Mouse (Mus musculus): ENCODE measurements at regions not wholly inside any gene's neighbourhood (a gene's known extent, or its start where the extent isn't known, plus 50 kb on each side); places are given as distances from the start of the nearest gene placed in this dataset.
A peak's percentile ranks its signal among the peaks of the same experiment; 100 is the strongest.

DNA sequence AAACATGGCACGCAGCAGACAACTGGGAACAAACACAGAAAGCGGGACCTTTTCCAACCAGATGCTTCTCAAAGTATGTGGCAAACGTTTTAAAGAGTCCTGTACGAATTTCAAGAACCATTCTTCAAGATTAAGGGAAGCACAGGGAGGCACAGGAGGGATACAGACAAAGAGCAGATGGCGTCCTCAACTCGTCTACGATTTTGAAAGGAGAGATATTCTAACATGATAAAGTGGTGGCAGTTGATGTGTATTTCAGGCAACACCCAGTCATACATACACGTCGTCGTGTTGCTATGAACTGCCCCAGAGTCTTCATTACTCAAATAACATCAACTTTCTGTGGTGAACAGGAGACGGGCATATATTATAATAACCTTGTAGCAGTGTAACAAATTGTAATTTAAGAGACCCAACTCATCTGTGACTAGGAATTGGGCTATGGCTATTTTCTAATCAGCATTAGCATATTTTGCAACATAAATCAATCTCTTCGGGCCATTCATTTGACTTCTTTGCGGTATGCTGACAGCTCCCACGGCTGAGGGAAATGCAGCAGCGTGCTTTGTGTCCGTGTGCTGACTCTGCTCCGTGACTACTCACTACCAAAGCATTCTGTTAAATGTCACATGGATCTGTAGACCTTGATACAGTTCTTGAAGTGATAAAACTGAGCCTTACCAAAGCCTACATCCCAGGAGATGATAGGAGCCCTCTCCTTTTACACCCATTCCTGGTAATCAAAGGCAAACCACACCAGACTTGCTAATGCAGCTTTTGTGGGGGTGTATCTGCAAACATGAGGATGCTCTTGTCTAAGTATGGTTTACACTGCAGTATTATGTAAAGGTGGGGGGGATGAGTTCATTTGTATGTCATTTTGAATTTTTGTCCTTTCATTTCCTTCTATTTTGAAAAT, 144.0 kb upstream of the Adamts3 start:
- Histone ChIP-seq H3K9me3 (no peaks in the 10 kb centered on the region), H3K4me1 (no peaks in the 10 kb centered on the region), H3K27ac (no peak overlapping the region), H3K4me3 (no peak overlapping the region), H3K36me3 (no peaks in the 10 kb centered on the region), H3K27me3 (no peaks in the 10 kb centered on the region), H3K4me2 (replicated peaks) (no peak overlapping the region), H3K9ac (no peak overlapping the region)
- no peak for ATAC-seq (ENCODE audit: insufficient number of reproducible peaks, insufficient read depth, low FRiP score, low TSS enrichment)
- WGBS: 71% methylated on average over 17 of the region's 17 CpGs

DNA sequence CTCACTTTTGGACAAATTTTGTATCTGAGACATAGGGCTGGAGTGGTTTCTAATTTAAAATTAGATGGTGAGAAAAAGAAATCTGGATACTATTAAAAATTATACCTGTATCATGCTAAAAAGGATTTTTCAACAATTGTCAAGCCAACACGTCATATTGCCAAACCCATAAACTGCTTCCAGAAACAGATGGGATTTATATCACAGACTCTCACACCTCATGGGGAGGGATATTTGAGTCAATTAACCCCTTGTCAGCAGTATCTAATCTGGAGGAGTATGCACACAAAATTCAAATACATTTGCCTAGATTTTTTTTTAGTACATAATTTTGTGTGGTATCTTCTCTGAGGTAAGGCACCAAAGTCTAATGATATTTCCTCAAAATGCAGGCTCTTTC, 138.3 kb upstream of the Adamts3 start:
- 79% methylated on average over 1 of the region's 1 CpGs for WGBS
- Histone ChIP-seq H3K36me3 (no peaks in the 10 kb centered on the region), H3K27ac (no peak overlapping the region), H3K4me2 (replicated peaks) (no peak overlapping the region), H3K4me3 (no peak overlapping the region), H3K9ac (no peak overlapping the region), H3K27me3 (no peaks in the 10 kb centered on the region), H3K4me1 (no peaks in the 10 kb centered on the region), H3K9me3 (no peaks in the 10 kb centered on the region)
- no peak for ATAC-seq (ENCODE audit: insufficient number of reproducible peaks, insufficient read depth, low FRiP score, low TSS enrichment)

DNA sequence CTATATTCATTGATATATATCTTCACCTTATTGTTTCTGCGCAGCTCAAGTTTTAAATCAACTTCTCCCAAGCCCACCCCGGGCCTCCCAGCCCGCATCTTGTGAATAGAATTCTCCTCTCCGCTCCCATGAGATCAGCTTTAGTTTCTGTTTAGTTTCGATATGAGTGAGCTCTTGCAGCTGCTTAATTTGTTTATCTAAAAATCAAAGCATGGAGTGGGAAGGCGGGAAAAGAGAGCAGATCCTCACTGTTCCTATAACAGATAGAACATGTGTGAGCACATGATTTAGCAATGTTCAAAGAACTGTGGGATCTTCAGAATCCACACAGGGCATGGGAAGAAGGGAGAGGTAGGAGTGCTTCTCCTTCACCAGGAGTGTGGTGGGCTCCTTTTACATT, 117.6 kb upstream of the Adamts3 start:
- Histone ChIP-seq H3K27me3 (no peaks in the 10 kb centered on the region), H3K27ac (no peak overlapping the region), H3K36me3 (no peaks in the 10 kb centered on the region), H3K9me3 (no peaks in the 10 kb centered on the region), H3K4me1 (no peaks in the 10 kb centered on the region), H3K4me2 (replicated peaks) (no peak overlapping the region), H3K4me3 (no peak overlapping the region), H3K9ac (no peak overlapping the region)
- WGBS: 68% methylated on average over 6 of the region's 6 CpGs
- no peak for ATAC-seq (ENCODE audit: insufficient number of reproducible peaks, insufficient read depth, low FRiP score, low TSS enrichment)

GRCm38 (mm10) chr5:89991568-89991967, 108.4 kb upstream of the Adamts3 start:
- WGBS: 70% methylated on average over 2 of the region's 2 CpGs
- Histone ChIP-seq H3K27ac (no peak overlapping the region), H3K4me2 (replicated peaks) (no peak overlapping the region), H3K4me1 (no peaks in the 10 kb centered on the region), H3K9ac (no peak overlapping the region), H3K27me3 (no peaks in the 10 kb centered on the region), H3K4me3 (no peak overlapping the region), H3K9me3 (no peaks in the 10 kb centered on the region), H3K36me3 (no peaks in the 10 kb centered on the region)
- ATAC-seq (ENCODE audit: insufficient number of reproducible peaks, insufficient read depth, low FRiP score, low TSS enrichment): no peak

GRCm38 (mm10) chr5:89981627-89982026, 98.5 kb upstream of the Adamts3 start:
- no peaks in the 10 kb centered on the region for H3K9me3 ChIP-seq
- H3K4me3 ChIP-seq: no peak overlapping the region
- no peak overlapping the region for H3K27ac ChIP-seq
- ATAC-seq (ENCODE audit: insufficient number of reproducible peaks, insufficient read depth, low FRiP score, low TSS enrichment): no peak
- 63% methylated on average over 6 of the region's 6 CpGs for WGBS
- no peak overlapping the region for H3K4me2 ChIP-seq (replicated peaks)
- H3K4me1 ChIP-seq: no peaks in the 10 kb centered on the region
- H3K27me3 ChIP-seq: no peaks in the 10 kb centered on the region
- no peak overlapping the region for H3K9ac ChIP-seq
- no peaks in the 10 kb centered on the region for H3K36me3 ChIP-seq

GRCm38 (mm10) chr5:89980204-89980603, 97.1 kb upstream of the Adamts3 start:
- H3K9ac ChIP-seq: no peak overlapping the region
- no peaks in the 10 kb centered on the region for H3K36me3 ChIP-seq
- 93% methylated on average over 3 of the region's 3 CpGs for WGBS
- no peaks in the 10 kb centered on the region for H3K4me1 ChIP-seq
- no peak overlapping the region for H3K27ac ChIP-seq
- ATAC-seq (ENCODE audit: insufficient number of reproducible peaks, insufficient read depth, low FRiP score, low TSS enrichment): no peak
- H3K27me3 ChIP-seq: no peaks in the 10 kb centered on the region
- H3K9me3 ChIP-seq: no peaks in the 10 kb centered on the region
- no peak overlapping the region for H3K4me3 ChIP-seq
- H3K4me2 ChIP-seq (replicated peaks): no peak overlapping the region

GRCm38 (mm10) chr5:89952611-89953010, 69.5 kb upstream of the Adamts3 start:
- no peaks in the 10 kb centered on the region for H3K36me3 ChIP-seq
- no peak for ATAC-seq (ENCODE audit: insufficient number of reproducible peaks, insufficient read depth, low FRiP score, low TSS enrichment)
- no peaks in the 10 kb centered on the region for H3K27me3 ChIP-seq
- H3K9me3 ChIP-seq: no peaks in the 10 kb centered on the region
- no peaks in the 10 kb centered on the region for H3K4me1 ChIP-seq
- H3K27ac ChIP-seq: no peak overlapping the region
- H3K4me2 ChIP-seq (replicated peaks): no peak overlapping the region
- WGBS: 87% methylated on average over 11 of the region's 11 CpGs
- no peak overlapping the region for H3K4me3 ChIP-seq
- no peak overlapping the region for H3K9ac ChIP-seq

- ATAC-seq (ENCODE audit: insufficient number of reproducible peaks, insufficient read depth, low FRiP score, low TSS enrichment): no peak
- Histone ChIP-seq H3K4me2 (replicated peaks) (no peak overlapping the region), H3K27me3 (no peaks in the 10 kb centered on the region), H3K36me3 (no peaks in the 10 kb centered on the region), H3K4me1 (peaks cover 11% of the 10 kb centered on the region), H3K9me3 (no peaks in the 10 kb centered on the region), H3K9ac (no peak overlapping the region), H3K27ac (peak overlapping the region; percentile 4; the same call in 1 of the 2 replicates), H3K4me3 (no peak overlapping the region)
- 42% methylated on average over 3 of the region's 3 CpGs for WGBS
Observed at GRCm38 (mm10) chr5:89945660-89945925, 62.5 kb upstream of the Adamts3 start.

- Histone ChIP-seq H3K27ac (peak overlapping the region; percentile 4; the same call in 1 of the 2 replicates), H3K27me3 (no peaks in the 10 kb centered on the region), H3K9ac (no peak overlapping the region), H3K36me3 (no peaks in the 10 kb centered on the region), H3K4me1 (peaks cover 11% of the 10 kb centered on the region), H3K4me3 (no peak overlapping the region), H3K4me2 (replicated peaks) (no peak overlapping the region), H3K9me3 (no peaks in the 10 kb centered on the region)
- ATAC-seq (ENCODE audit: insufficient number of reproducible peaks, insufficient read depth, low FRiP score, low TSS enrichment): 0 out of 2 replicates have a peak, but pooled peaks have one; percentile 35
- 43% methylated on average over 5 of the region's 5 CpGs for WGBS
Observed at GRCm38 (mm10) chr5:89944855-89945659, 61.9 kb upstream of the Adamts3 start.

DNA sequence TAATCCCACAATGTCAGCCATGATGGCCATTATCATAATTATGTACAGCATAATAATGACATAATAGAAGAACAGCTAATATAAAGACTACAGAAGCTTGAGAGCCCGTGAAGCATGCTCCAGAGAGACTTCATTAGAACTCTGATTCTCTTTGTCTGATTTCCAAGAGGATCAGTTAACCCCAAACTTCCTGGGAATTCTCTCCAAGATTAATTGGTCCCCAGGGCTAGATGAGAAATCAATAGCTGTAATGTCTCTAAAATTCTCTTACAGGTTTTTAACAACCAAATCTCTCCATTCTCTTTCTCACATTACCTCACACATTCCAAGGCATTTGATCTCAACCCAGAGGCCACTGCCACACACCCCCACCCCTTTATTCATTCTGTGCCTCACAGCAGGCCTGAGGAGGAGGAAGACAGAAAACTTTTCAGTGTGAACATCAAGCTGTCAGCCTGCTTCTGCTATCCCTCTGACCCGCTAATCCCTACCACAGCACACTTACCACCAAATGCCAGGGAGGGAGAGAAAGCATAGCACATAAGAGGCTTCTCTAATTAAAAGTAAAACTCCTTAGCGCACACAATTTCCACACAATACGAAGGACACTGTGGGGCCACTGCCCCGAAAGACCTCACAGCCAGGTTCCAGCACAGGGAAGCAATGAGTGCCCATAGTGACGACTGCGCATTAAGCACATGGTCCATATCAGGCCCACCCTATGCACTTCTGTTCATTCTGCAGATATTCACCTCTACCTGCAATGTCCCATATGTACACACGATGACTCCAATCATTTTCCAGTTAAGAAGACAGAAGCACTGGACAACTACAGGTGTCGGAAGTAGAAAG, 60.4 kb upstream of the Adamts3 start:
- 56% methylated on average over 9 of the region's 9 CpGs for WGBS
- ATAC-seq (ENCODE audit: insufficient number of reproducible peaks, insufficient read depth, low FRiP score, low TSS enrichment): no peak
- H3K27ac ChIP-seq: no peak overlapping the region

GRCm38 (mm10) chr5:89942244-89942643, 59.1 kb upstream of the Adamts3 start:
- H3K27ac ChIP-seq: no peak overlapping the region
- ATAC-seq (ENCODE audit: insufficient number of reproducible peaks, insufficient read depth, low FRiP score, low TSS enrichment): no peak

More for the DNA sequence above, 60.4 kb upstream of the Adamts3 start:
- Histone ChIP-seq H3K27me3 (no peaks in the 10 kb centered on the region), H3K9me3 (no peaks in the 10 kb centered on the region), H3K9ac (no peak overlapping the region), H3K36me3 (no peaks in the 10 kb centered on the region), H3K4me1 (peaks cover 11% of the 10 kb centered on the region), H3K4me3 (no peak overlapping the region), H3K4me2 (replicated peaks) (no peak overlapping the region)

More at GRCm38 (mm10) chr5:89942244-89942643, 59.1 kb upstream of the Adamts3 start:
- Histone ChIP-seq H3K9ac (no peak overlapping the region), H3K4me3 (no peak overlapping the region), H3K4me1 (peaks cover 11% of the 10 kb centered on the region), H3K4me2 (replicated peaks) (no peak overlapping the region), H3K36me3 (no peaks in the 10 kb centered on the region), H3K27me3 (no peaks in the 10 kb centered on the region), H3K9me3 (no peaks in the 10 kb centered on the region)
- 43% methylated on average over 4 of the region's 4 CpGs for WGBS

Data from embryonic facial prominence, embryonic 12.5 days (tissue).